Comparison of ENCODE assay signal across 19 mouse cellular contexts in genomic region chr15:41232406-41233060, GRCm38 (mm10).
DNase-seq lines count a peak whose midpoint lies in the region; ATAC-seq and TF ChIP-seq lines count a peak whose summit lies in the region.
"Had no signal": no experiment of that assay in that cellular context is flagged by ENCODE, and none has a peak within 500 bp of the region (broad histone marks: within the 10 kb centered on the region; RNA-seq: fewer than 3 reads in every experiment).

No protein-coding gene starts in this region.

- peak; percentile 7 to 13 for DNase-seq in kidney, adult 8-10 months
- no peak for DNase-seq in kidney, postnatal 10 days
- peak; percentile 77 for DNase-seq in ES-CJ7 (ENCODE audit: low read depth, low spot score)
- DNase-seq in adrenal gland, postnatal 10 days = peak; percentile 31
- DNase-seq in layer of hippocampus, adult 2 months (ENCODE audit: low spot score in 2 of 2) = peak; percentile 35 to 38
- no peak for DNase-seq in thymus, postnatal 0 days (ENCODE audit: low spot score)
- DNase-seq in right cerebral cortex, postnatal 4 days = no peak
- DNase-seq: cerebellum, postnatal 10 days; gastrocnemius, postnatal 25 days; kidney, postnatal 25 days; lung, adult 2 months; lung, postnatal 4 days; right cerebral cortex, adult 18-20 months; thymus, adult 2 months had no signal

- peak overlapping the region; percentile 73 for H3K27ac ChIP-seq in layer of hippocampus, adult 2 months
- H3K27ac ChIP-seq: hindbrain, embryonic 12.5 days; midbrain, embryonic 12.5 days; neural tube, embryonic 15.5 days had no signal

- TF ChIP-seq CTCF in layer of hippocampus, adult 2 months (conservative IDR thresholded peaks at IDR 0.05) = no peak

- no peak for ATAC-seq in megakaryocyte-erythroid progenitor cell, adult 5-6 weeks (replicated peaks; ENCODE audit: low FRiP score, low TSS enrichment, poor library complexity, severe bottlenecking)
- ATAC-seq: Patski had no signal

- no peak overlapping the region for H3K4me3 ChIP-seq in layer of hippocampus, adult 2 months
- H3K4me3 ChIP-seq: hindbrain, embryonic 12.5 days; midbrain, embryonic 12.5 days; neural tube, embryonic 15.5 days had no signal

Comparison
In these comparisons a context has a peak if more than half of its experiments do, and no peak if none do; other contexts are left out.
1. DNase-seq: peak in kidney, adult 8-10 months (2 of 2), ES-CJ7 (single experiment), adrenal gland, postnatal 10 days (single experiment) and layer of hippocampus, adult 2 months (2 of 2); none in kidney, postnatal 10 days (single experiment), thymus, postnatal 0 days (single experiment) and right cerebral cortex, postnatal 4 days (single experiment).